Mouse (Mus musculus): Measurements from ENCODE around the gene Jakmip3. TPM values are rescaled to one million over a fixed set of nuclear protein-coding genes. Genes with fewer than 3 reads are reported as not detected.

Gene Jakmip3
- total RNA-seq (2015; ENCODE audit: low replicate concordance) (not detected in 2 replicates), total RNA-seq (2017; ENCODE audit: low replicate concordance) (not detected in 2 replicates)

GRCm38 (mm10) chr7:138940612-138941461 lies at the start of gene Jakmip3:
Jakmip3 (plus strand) TSS chr7:138940730.
- no peak for ATAC-seq (replicated peaks; ENCODE audit: low FRiP score, poor library complexity, severe bottlenecking)

- ATAC-seq (replicated peaks; ENCODE audit: low FRiP score, poor library complexity, severe bottlenecking) = no peak
These were observed 42.4 kb upstream of the Jakmip3 start for GRCm38 (mm10) chr7:138898122-138898521.

GRCm38 (mm10) chr7:138898743-138899142 lies 41.8 kb upstream of the Jakmip3 start:
- ATAC-seq (replicated peaks; ENCODE audit: low FRiP score, poor library complexity, severe bottlenecking) = no peak

- no peak for ATAC-seq (replicated peaks; ENCODE audit: low FRiP score, poor library complexity, severe bottlenecking)
These were observed 36.6 kb upstream of the Jakmip3 start for GRCm38 (mm10) chr7:138903886-138904435.

- no peak for ATAC-seq (replicated peaks; ENCODE audit: low FRiP score, poor library complexity, severe bottlenecking)
These were observed 34.1 kb upstream of the Jakmip3 start for GRCm38 (mm10) chr7:138906441-138906840.

- ATAC-seq (replicated peaks; ENCODE audit: low FRiP score, poor library complexity, severe bottlenecking) = no peak
These were observed 33.5 kb upstream of the Jakmip3 start for GRCm38 (mm10) chr7:138907043-138907442.

GRCm38 (mm10) chr7:138907976-138908375 lies 32.6 kb upstream of the Jakmip3 start:
- no peak for ATAC-seq (replicated peaks; ENCODE audit: low FRiP score, poor library complexity, severe bottlenecking)

- ATAC-seq (replicated peaks; ENCODE audit: low FRiP score, poor library complexity, severe bottlenecking) = no peak
These were observed 31.7 kb upstream of the Jakmip3 start for GRCm38 (mm10) chr7:138908768-138909276.

GRCm38 (mm10) chr7:138909277-138910192 lies 31.0 kb upstream of the Jakmip3 start, which contains the start of gene Bnip3:
Bnip3 (minus strand) TSS chr7:138909519.
- peak; percentile 88 for ATAC-seq (replicated peaks; ENCODE audit: low FRiP score, poor library complexity, severe bottlenecking)

- no peak for ATAC-seq (replicated peaks; ENCODE audit: low FRiP score, poor library complexity, severe bottlenecking)
These were observed 30.4 kb upstream of the Jakmip3 start for GRCm38 (mm10) chr7:138910193-138910562.

- no peak for ATAC-seq (replicated peaks; ENCODE audit: low FRiP score, poor library complexity, severe bottlenecking)
These were observed 26.9 kb upstream of the Jakmip3 start for GRCm38 (mm10) chr7:138913616-138914015.

GRCm38 (mm10) chr7:138919156-138919944 lies 21.2 kb upstream of the Jakmip3 start:
- 0 out of 2 replicates have a peak, but pooled peaks have one; percentile 42 for ATAC-seq (replicated peaks; ENCODE audit: low FRiP score, poor library complexity, severe bottlenecking)

GRCm38 (mm10) chr7:138921611-138922010 lies 18.9 kb upstream of the Jakmip3 start:
- ATAC-seq (replicated peaks; ENCODE audit: low FRiP score, poor library complexity, severe bottlenecking) = no peak

- no peak for ATAC-seq (replicated peaks; ENCODE audit: low FRiP score, poor library complexity, severe bottlenecking)
These were observed 16.6 kb upstream of the Jakmip3 start for GRCm38 (mm10) chr7:138923756-138924425.

- no peak for ATAC-seq (replicated peaks; ENCODE audit: low FRiP score, poor library complexity, severe bottlenecking)
These were observed 12.1 kb upstream of the Jakmip3 start for GRCm38 (mm10) chr7:138928456-138928855.

- ATAC-seq (replicated peaks; ENCODE audit: low FRiP score, poor library complexity, severe bottlenecking) = no peak
These were observed 6.0 kb upstream of the Jakmip3 start for GRCm38 (mm10) chr7:138934523-138934922.

GRCm38 (mm10) chr7:138938991-138939390 lies 1.5 kb upstream of the Jakmip3 start:
- no peak for ATAC-seq (replicated peaks; ENCODE audit: low FRiP score, poor library complexity, severe bottlenecking)

- ATAC-seq (replicated peaks; ENCODE audit: low FRiP score, poor library complexity, severe bottlenecking) = no peak
These were observed 296 bp upstream of the Jakmip3 start for GRCm38 (mm10) chr7:138940256-138940611.

- ATAC-seq (replicated peaks; ENCODE audit: low FRiP score, poor library complexity, severe bottlenecking) = no peak
These were observed 1.0 kb downstream of the Jakmip3 start for GRCm38 (mm10) chr7:138941571-138941970.

All from erythroblast, adult 5-6 weeks (primary cell).